Mouse (Mus musculus): ENCODE data around the gene Isg20l2. TPM values are rescaled to one million over a fixed set of nuclear protein-coding genes. Genes with fewer than 3 reads are reported as not detected.

Gene Isg20l2
- polyA plus RNA-seq, 1 experiment, result 0.26 TPM

GRCm38 (mm10) chr3:87970184-87970938 is 40.2 kb downstream of the Isg20l2 start:
- Histone ChIP-seq H3K36me3 (ENCODE audit: control insufficient read depth) (no peaks in the 10 kb centered on the region), H3K27me3 (ENCODE audit: control insufficient read depth) (peaks cover 73% of the 10 kb centered on the region), H3K9me3 (ENCODE audit: control insufficient read depth, low read length) (no peaks in the 10 kb centered on the region), H3K4me3 (replicated peaks) (no peak overlapping the region), H3K4me1 (ENCODE audit: control insufficient read depth) (no peaks in the 10 kb centered on the region; the same call in none of the 2 replicates)
- TF ChIP-seq GATA1 (IDR thresholded peaks at IDR 0.05; ENCODE audit: low read length), result no peak
- no peak for TF ChIP-seq TAL1 (IDR thresholded peaks at IDR 0.05; ENCODE audit: low read length)

- no peak within 1 kb of the TSS for H3K4me3 ChIP-seq (replicated peaks)
- no peaks in the 10 kb centered on the region for H3K9me3 ChIP-seq (ENCODE audit: control insufficient read depth, low read length)
- TF ChIP-seq GATA1 (IDR thresholded peaks at IDR 0.05; ENCODE audit: low read length) (no peak), TAL1 (IDR thresholded peaks at IDR 0.05; ENCODE audit: low read length) (no peak)
- H3K4me1 ChIP-seq (ENCODE audit: control insufficient read depth), result no peaks in the 10 kb centered on the region; the same call in none of the 2 replicates
- peaks cover 79% of the 10 kb centered on the region for H3K27me3 ChIP-seq (ENCODE audit: control insufficient read depth)
- H3K36me3 ChIP-seq (ENCODE audit: control insufficient read depth), result no peaks in the 10 kb centered on the region
Measured at GRCm38 (mm10) chr3:87970939-87971488, 40.9 kb downstream of the Isg20l2 start, which contains the start of gene Nes. Nes (plus strand) TSS chr3:87971078.

- TF ChIP-seq GATA1 (IDR thresholded peaks at IDR 0.05; ENCODE audit: low read length), result no peak
- TF ChIP-seq TAL1 (IDR thresholded peaks at IDR 0.05; ENCODE audit: low read length), result no peak
- no peaks in the 10 kb centered on the region; the same call in none of the 2 replicates for H3K4me1 ChIP-seq (ENCODE audit: control insufficient read depth)
- no peaks in the 10 kb centered on the region for H3K36me3 ChIP-seq (ENCODE audit: control insufficient read depth)
- H3K4me3 ChIP-seq (replicated peaks), result no peak overlapping the region
- H3K9me3 ChIP-seq (ENCODE audit: control insufficient read depth, low read length), result no peaks in the 10 kb centered on the region
- peaks cover 79% of the 10 kb centered on the region for H3K27me3 ChIP-seq (ENCODE audit: control insufficient read depth)
Measured at GRCm38 (mm10) chr3:87971489-87972202, 41.5 kb downstream of the Isg20l2 start.

GRCm38 (mm10) chr3:87972203-87972664 is 42.1 kb downstream of the Isg20l2 start:
- Histone ChIP-seq H3K9me3 (ENCODE audit: control insufficient read depth, low read length) (no peaks in the 10 kb centered on the region), H3K27me3 (ENCODE audit: control insufficient read depth) (peaks cover 79% of the 10 kb centered on the region), H3K36me3 (ENCODE audit: control insufficient read depth) (no peaks in the 10 kb centered on the region), H3K4me1 (ENCODE audit: control insufficient read depth) (no peaks in the 10 kb centered on the region; the same call in none of the 2 replicates), H3K4me3 (replicated peaks) (no peak overlapping the region)
- TF ChIP-seq GATA1 (IDR thresholded peaks at IDR 0.05; ENCODE audit: low read length) (no peak), TAL1 (IDR thresholded peaks at IDR 0.05; ENCODE audit: low read length) (no peak)

GRCm38 (mm10) chr3:87972776-87973175 is 42.7 kb downstream of the Isg20l2 start:
- H3K4me3 ChIP-seq (replicated peaks), result no peak overlapping the region
- H3K9me3 ChIP-seq (ENCODE audit: control insufficient read depth, low read length), result no peaks in the 10 kb centered on the region
- no peaks in the 10 kb centered on the region for H3K36me3 ChIP-seq (ENCODE audit: control insufficient read depth)
- TF ChIP-seq TAL1 (IDR thresholded peaks at IDR 0.05; ENCODE audit: low read length), result no peak
- no peak for TF ChIP-seq GATA1 (IDR thresholded peaks at IDR 0.05; ENCODE audit: low read length)
- H3K4me1 ChIP-seq (ENCODE audit: control insufficient read depth), result no peaks in the 10 kb centered on the region; the same call in none of the 2 replicates
- H3K27me3 ChIP-seq (ENCODE audit: control insufficient read depth), result peaks cover 75% of the 10 kb centered on the region

GRCm38 (mm10) chr3:87973593-87974380 is 43.7 kb downstream of the Isg20l2 start:
- no peaks in the 10 kb centered on the region for H3K9me3 ChIP-seq (ENCODE audit: control insufficient read depth, low read length)
- H3K27me3 ChIP-seq (ENCODE audit: control insufficient read depth), result peaks cover 73% of the 10 kb centered on the region
- TF ChIP-seq TAL1 (IDR thresholded peaks at IDR 0.05; ENCODE audit: low read length), result no peak
- TF ChIP-seq GATA1 (IDR thresholded peaks at IDR 0.05; ENCODE audit: low read length), result no peak
- H3K4me3 ChIP-seq (replicated peaks), result no peak overlapping the region
- no peaks in the 10 kb centered on the region; the same call in none of the 2 replicates for H3K4me1 ChIP-seq (ENCODE audit: control insufficient read depth)
- no peaks in the 10 kb centered on the region for H3K36me3 ChIP-seq (ENCODE audit: control insufficient read depth)

GRCm38 (mm10) chr3:87974381-87974987 is 44.4 kb downstream of the Isg20l2 start:
- Histone ChIP-seq H3K4me3 (replicated peaks) (no peak overlapping the region), H3K27me3 (ENCODE audit: control insufficient read depth) (peaks cover 68% of the 10 kb centered on the region), H3K9me3 (ENCODE audit: control insufficient read depth, low read length) (no peaks in the 10 kb centered on the region), H3K36me3 (ENCODE audit: control insufficient read depth) (no peaks in the 10 kb centered on the region), H3K4me1 (ENCODE audit: control insufficient read depth) (no peaks in the 10 kb centered on the region; the same call in none of the 2 replicates)
- TF ChIP-seq TAL1 (IDR thresholded peaks at IDR 0.05; ENCODE audit: low read length) (no peak), GATA1 (IDR thresholded peaks at IDR 0.05; ENCODE audit: low read length) (no peak)

- TF ChIP-seq GATA1 (IDR thresholded peaks at IDR 0.05; ENCODE audit: low read length) (no peak), TAL1 (IDR thresholded peaks at IDR 0.05; ENCODE audit: low read length) (no peak)
- Histone ChIP-seq H3K36me3 (ENCODE audit: control insufficient read depth) (no peaks in the 10 kb centered on the region), H3K27me3 (ENCODE audit: control insufficient read depth) (peaks cover 20% of the 10 kb centered on the region), H3K9me3 (ENCODE audit: control insufficient read depth, low read length) (no peaks in the 10 kb centered on the region), H3K4me1 (ENCODE audit: control insufficient read depth) (no peaks in the 10 kb centered on the region), H3K4me3 (replicated peaks) (no peak overlapping the region)
Measured at GRCm38 (mm10) chr3:87979493-87979892, 49.4 kb downstream of the Isg20l2 start.
